Mouse (Mus musculus): ENCODE results near the gene Gsx1. TPM values are rescaled to one million over a fixed set of nuclear protein-coding genes. Genes with fewer than 3 reads are reported as not detected.

Gsx1 gene
- not detected for polyA plus RNA-seq (2012; fragmentation: generic; extraction: Trizol)

GRCm38 (mm10) chr5:147188571-147188975, at the start of gene Gsx1:
Gene Gsx1 (plus strand): TSS chr5:147188696.

Other genes with a start within 250 kb of the Gsx1 start
- gene Gtf3a, start 240.0 kb upstream of the Gsx1 start, polyA plus RNA-seq (2012; fragmentation: generic; extraction: Trizol), result 10 to 100 TPM; 70.4 to 99.4 TPM
- gene Mtif3, start 224.9 kb upstream of the Gsx1 start, polyA plus RNA-seq (2012; fragmentation: generic; extraction: Trizol), result 10 to 100 TPM; 10.8 to 20.6 TPM
- 1 to 10 TPM in 1 of 2 experiments, under 1 TPM in 1; 0.42 to 2.3 TPM for gene Lnx2, start 112.1 kb upstream of the Gsx1 start, polyA plus RNA-seq (2012; fragmentation: generic; extraction: Trizol)
- gene Polr1d, start 111.6 kb upstream of the Gsx1 start, polyA plus RNA-seq (2012; fragmentation: generic; extraction: Trizol), result 100 to 1,000 TPM in 1 of 2 experiments, 10 to 100 TPM in 1; 82.8 to 103 TPM
- gene Pdx1, start 81.3 kb downstream of the Gsx1 start, polyA plus RNA-seq (2012; fragmentation: generic; extraction: Trizol), result not detected
- gene Cdx2, start 118.6 kb downstream of the Gsx1 start, polyA plus RNA-seq (2012; fragmentation: generic; extraction: Trizol), result not detected
- not detected for gene Urad, start 133.7 kb downstream of the Gsx1 start, polyA plus RNA-seq (2012; fragmentation: generic; extraction: Trizol)
- gene Flt3, start 211.8 kb downstream of the Gsx1 start, polyA plus RNA-seq (2012; fragmentation: generic; extraction: Trizol), result under 1 TPM; 0.01 TPM
- gene Pan3, start 241.5 kb downstream of the Gsx1 start, polyA plus RNA-seq (2012; fragmentation: generic; extraction: Trizol), result 10 to 100 TPM in 1 of 2 experiments, 1 to 10 TPM in 1; 2.5 to 15.3 TPM